Mouse (Mus musculus) lung, adult 18-20 months (tissue): ENCODE results near the gene Bcor.
A peak's percentile ranks its signal among the peaks of the same experiment; 100 is the strongest.

Experiments used
- DNase-seq, 2 experiments: peaks; one replicate each; pipeline ENCODE4 v3.0.0; 2022; ENCODE audit warnings: mixed read lengths in 2 of 2

The Bcor gene

GRCm38 (mm10) chrX:12151269-12151995 lies 8.7 kb downstream of the Bcor start:
- DNase-seq: peak in 1 of 2 experiments; percentile 41

GRCm38 (mm10) chrX:12150425-12150824 lies 9.7 kb downstream of the Bcor start:
- DNase-seq: no peak

GRCm38 (mm10) chrX:12146263-12146662 lies 13.9 kb downstream of the Bcor start:
- DNase-seq: no peak

GRCm38 (mm10) chrX:12142832-12143231 lies 17.3 kb downstream of the Bcor start:
- no peak for DNase-seq

GRCm38 (mm10) chrX:12140086-12140740 lies 19.9 kb downstream of the Bcor start:
- peak in 1 of 2 experiments; percentile 54 for DNase-seq

GRCm38 (mm10) chrX:12138266-12138665 lies 21.9 kb downstream of the Bcor start:
- no peak for DNase-seq

- no peak for DNase-seq
These were observed 23.0 kb downstream of the Bcor start for GRCm38 (mm10) chrX:12137121-12137521.

GRCm38 (mm10) chrX:12136261-12137101 lies 23.7 kb downstream of the Bcor start:
- peak; percentile 60 to 70 for DNase-seq

- peak; percentile 75 to 80 for DNase-seq
These were observed 24.7 kb downstream of the Bcor start for GRCm38 (mm10) chrX:12135121-12136111.

GRCm38 (mm10) chrX:12134541-12134940 lies 25.6 kb downstream of the Bcor start:
- peak; percentile 82 to 86 for DNase-seq

GRCm38 (mm10) chrX:12133836-12134431 lies 26.2 kb downstream of the Bcor start:
- peak in 1 of 2 experiments; percentile 32 for DNase-seq

- DNase-seq: peak; percentile 66 to 79
These were observed 26.8 kb downstream of the Bcor start for GRCm38 (mm10) chrX:12133178-12133835.

GRCm38 (mm10) chrX:12132541-12133177 lies 27.5 kb downstream of the Bcor start:
- no peak for DNase-seq

GRCm38 (mm10) chrX:12129828-12130809 lies 30.0 kb downstream of the Bcor start:
- peak in 1 of 2 experiments; percentile 29 for DNase-seq

- DNase-seq: peak; percentile 76 to 86
These were observed 30.9 kb downstream of the Bcor start for GRCm38 (mm10) chrX:12129230-12129629.

GRCm38 (mm10) chrX:12128165-12129083 lies 31.7 kb downstream of the Bcor start:
- DNase-seq: peak; percentile 70 to 79

GRCm38 (mm10) chrX:12127799-12128164 lies 32.4 kb downstream of the Bcor start:
- DNase-seq: no peak

- DNase-seq: no peak
These were observed 33.0 kb downstream of the Bcor start for GRCm38 (mm10) chrX:12127106-12127670.
